Mouse (Mus musculus) small intestine, adult 2 months (tissue): Measurements from ENCODE around the gene Pipox. TPM values are rescaled to one million over a fixed set of nuclear protein-coding genes. Genes with fewer than 3 reads are reported as not detected.

Experiments used
- H3K27ac ChIP-seq: fragments of 200-500 bp; 2 replicates; pipeline ENCODE4 v1.5.1; 2012; ENCODE audit warnings: low read depth, low read length, control low read depth, inconsistent platforms; ENCODE audit not compliant: insufficient read depth
- H3K27me3 ChIP-seq: fragments of 200-500 bp; 2 replicates; pipeline ENCODE4 v1.6.1; 2012; ENCODE audit warnings: mild to moderate bottlenecking, moderate library complexity, low read length, inconsistent platforms; ENCODE audit not compliant: control insufficient read depth, insufficient read depth
- H3K36me3 ChIP-seq: fragments of 200-500 bp; 2 replicates; pipeline ENCODE4 v1.6.1; 2012; ENCODE audit warnings: mild to moderate bottlenecking, low read length, control low read depth, inconsistent platforms; ENCODE audit not compliant: control insufficient read depth, insufficient read depth
- H3K4me1 ChIP-seq: fragments of 200-500 bp; 2 replicates; pipeline ENCODE4 v1.6.1; 2012; ENCODE audit warnings: low read length, inconsistent platforms, mixed read lengths; ENCODE audit not compliant: control insufficient read depth, insufficient read depth, insufficient read length
- H3K4me3 ChIP-seq: fragments of 200-500 bp; 2 replicates; pipeline ENCODE4 v1.5.1; 2012; ENCODE audit warnings: low read depth, mild to moderate bottlenecking, control low read depth, inconsistent platforms, low read length, moderate library complexity
- CTCF ChIP-seq: fragments of 200-500 bp; IDR thresholded peaks from 2 replicates; pipeline ENCODE4 v1.5.1; 2012; ENCODE audit warnings: low read depth, mild to moderate bottlenecking, control low read depth, inconsistent platforms, low read length, moderate library complexity, mixed read lengths; ENCODE audit not compliant: insufficient replicate concordance, insufficient read length; ENCODE audit errors: extremely low read depth
- POLR2A ChIP-seq: fragments of 200-500 bp; IDR thresholded peaks from 2 replicates; pipeline ENCODE4 v1.6.1; 2012; ENCODE audit warnings: low read depth, mild to moderate bottlenecking, control low read depth, inconsistent platforms, low read length, moderate library complexity
- WGBS: fragments of 180-500 bp; shearing (Covaris S2); methylation state at CpG from one replicate; pipeline ENCODE4 v1.1.7; 2018; 5-methylcytosine and 5-hydroxymethylcytosine counted together
- polyA plus RNA-seq: library from polyadenylated mRNA; depleted of rRNA; stranded (reverse); fragments of >200 nt; gene quantifications from 2 replicates; pipeline ENCODE4 v1.2.3, GENCODE M21; 2012

Pipox gene
- polyA plus RNA-seq, 1 experiment, result 13.8 TPM

DNA sequence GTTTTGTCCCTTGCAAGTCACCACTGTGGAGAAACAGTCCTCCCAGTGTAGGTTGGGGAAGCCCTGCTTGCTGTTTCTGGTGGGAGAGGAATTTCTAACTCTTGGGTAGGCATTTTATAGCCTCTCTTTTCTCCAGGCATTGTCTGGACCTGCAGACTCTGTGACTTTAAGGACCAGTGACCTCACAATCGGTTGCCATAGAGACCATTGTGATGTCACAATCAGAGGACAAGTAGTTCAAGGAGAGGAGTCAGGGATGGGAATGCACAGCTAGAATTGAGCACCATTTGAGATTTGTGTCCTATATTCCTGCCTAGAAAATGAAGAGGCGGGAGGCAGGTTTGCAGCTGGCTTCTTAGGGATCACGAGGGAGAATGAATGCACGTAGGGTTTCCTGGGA, 29.4 kb upstream of the Pipox start:
- Histone ChIP-seq H3K4me1 (no peaks in the 10 kb centered on the region), H3K36me3 (no peaks in the 10 kb centered on the region), H3K4me3 (no peak overlapping the region), H3K27ac (no peak overlapping the region), H3K27me3 (0 out of 2 replicates have a peak, but pooled peaks cover 2% of the 10 kb centered on the region)
- 76% methylated on average over 4 of the region's 4 CpGs for WGBS
- no peak for TF ChIP-seq CTCF

DNA sequence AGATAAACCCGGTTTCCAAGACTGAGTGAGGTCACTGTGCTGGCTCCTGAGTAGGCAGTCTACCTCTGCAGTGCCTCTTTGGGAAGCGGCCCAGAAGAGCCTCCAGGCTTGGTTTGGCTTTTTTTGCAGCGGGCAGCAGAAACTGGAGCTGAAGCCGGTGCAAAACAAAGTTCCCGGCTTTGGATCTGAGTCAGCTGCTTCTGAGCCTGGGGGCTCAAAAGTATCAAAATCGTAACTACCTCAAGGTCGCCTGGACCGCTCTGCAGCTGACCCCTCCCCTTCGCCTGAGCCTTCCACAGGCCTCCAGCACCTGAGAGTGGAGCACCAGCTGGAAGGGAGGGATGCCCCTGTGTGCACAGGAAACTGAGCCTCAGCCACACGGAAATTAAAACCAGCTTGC, 23.3 kb upstream of the Pipox start:
- Histone ChIP-seq H3K36me3 (no peaks in the 10 kb centered on the region), H3K27me3 (peaks cover 22% of the 10 kb centered on the region), H3K27ac (no peak overlapping the region), H3K4me1 (no peaks in the 10 kb centered on the region; the same call in 1 of the 2 replicates), H3K4me3 (no peak overlapping the region)
- TF ChIP-seq POLR2A (no peak), CTCF (no peak)
- WGBS, result 45% methylated on average over 10 of the region's 10 CpGs

DNA sequence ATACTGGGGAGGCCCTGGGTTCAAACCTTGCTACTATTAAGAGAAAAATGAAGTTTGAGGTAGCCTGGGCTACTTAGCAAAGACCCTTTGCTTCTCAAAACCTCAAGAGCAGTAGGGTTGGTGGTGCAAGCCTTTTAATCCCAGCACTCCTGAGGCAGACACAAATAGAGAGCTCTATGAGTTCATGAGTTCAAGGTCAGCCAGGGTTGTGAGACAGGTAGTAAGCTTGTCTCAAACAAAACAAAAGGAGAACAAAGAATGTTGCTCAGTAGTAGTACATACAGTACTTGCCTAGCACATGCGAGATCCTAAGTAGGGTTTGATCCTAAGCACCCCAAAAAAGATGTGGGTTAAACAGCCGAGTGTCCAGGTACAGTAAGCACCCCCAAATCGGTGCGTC, 22.8 kb upstream of the Pipox start:
- H3K4me1 ChIP-seq, result no peaks in the 10 kb centered on the region; the same call in 1 of the 2 replicates
- peaks cover 22% of the 10 kb centered on the region for H3K27me3 ChIP-seq
- no peak for TF ChIP-seq CTCF
- TF ChIP-seq POLR2A, result no peak
- no peak overlapping the region for H3K4me3 ChIP-seq
- H3K27ac ChIP-seq, result no peak overlapping the region
- no peaks in the 10 kb centered on the region for H3K36me3 ChIP-seq
- 57% methylated on average over 4 of the region's 4 CpGs for WGBS

DNA sequence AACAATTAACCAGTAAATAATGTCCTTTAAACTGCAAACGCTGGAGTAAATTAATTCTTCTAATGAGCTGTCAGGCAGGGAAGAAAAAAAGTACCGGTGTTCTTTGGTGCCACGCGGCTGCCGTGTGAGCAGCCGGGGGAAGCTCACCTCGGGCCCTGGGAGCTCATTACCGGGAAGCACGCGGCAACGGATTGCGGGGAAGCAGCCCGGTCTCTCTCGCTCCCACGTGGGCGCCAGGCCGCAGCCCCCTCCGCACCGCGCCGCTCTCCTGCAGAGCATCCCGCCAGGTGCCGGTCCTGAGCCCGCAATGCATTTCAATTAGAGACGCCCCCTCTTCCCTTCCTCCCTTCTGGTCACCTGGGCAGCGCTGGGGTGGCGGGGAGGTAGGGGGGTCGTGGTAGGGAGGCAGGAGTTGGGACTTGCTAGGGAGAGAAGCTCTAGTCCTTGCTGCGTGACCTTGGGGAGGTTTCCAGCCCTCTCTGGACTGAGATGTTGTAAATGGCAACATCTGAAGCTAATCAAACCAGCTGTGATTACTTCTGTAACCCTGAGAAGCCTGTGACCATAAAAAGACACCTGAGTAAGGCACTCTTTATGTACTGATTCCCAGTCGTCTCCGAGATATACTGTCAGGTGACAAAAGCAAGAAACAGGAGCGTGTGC, 20.8 kb upstream of the Pipox start:
- Histone ChIP-seq H3K27ac (no peak overlapping the region), H3K27me3 (peaks cover 20% of the 10 kb centered on the region), H3K4me1 (no peaks in the 10 kb centered on the region; the same call in 1 of the 2 replicates), H3K4me3 (no peak overlapping the region), H3K36me3 (no peaks in the 10 kb centered on the region)
- TF ChIP-seq CTCF (no peak), POLR2A (no peak)
- 7% methylated on average over 32 of the region's 32 CpGs for WGBS

DNA sequence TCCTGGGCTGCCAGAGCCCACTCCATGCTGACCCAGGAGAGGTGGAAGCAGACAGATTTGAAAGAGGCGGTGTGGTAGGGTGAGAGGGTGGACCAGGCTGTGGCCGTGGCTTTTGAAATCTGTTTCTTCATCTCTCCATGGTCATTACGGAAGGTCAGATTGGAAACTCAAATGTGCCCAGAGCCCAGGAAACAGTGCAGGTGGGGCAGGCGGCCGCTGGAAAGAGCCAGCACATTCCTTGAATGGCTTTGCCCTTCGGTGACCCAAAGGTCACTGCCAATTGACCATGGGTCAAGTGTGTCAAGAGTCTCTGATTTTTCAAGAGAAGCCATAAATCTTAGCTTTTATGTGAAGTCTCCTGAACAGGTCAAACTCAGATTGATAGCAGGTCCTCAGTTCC, 19.6 kb upstream of the Pipox start:
- TF ChIP-seq CTCF (no peak), POLR2A (no peak)
- Histone ChIP-seq H3K36me3 (no peaks in the 10 kb centered on the region), H3K27me3 (peaks cover 20% of the 10 kb centered on the region), H3K4me1 (no peaks in the 10 kb centered on the region; the same call in 1 of the 2 replicates), H3K27ac (no peak overlapping the region), H3K4me3 (no peak overlapping the region)
- WGBS, result 69% methylated on average over 6 of the region's 6 CpGs

DNA sequence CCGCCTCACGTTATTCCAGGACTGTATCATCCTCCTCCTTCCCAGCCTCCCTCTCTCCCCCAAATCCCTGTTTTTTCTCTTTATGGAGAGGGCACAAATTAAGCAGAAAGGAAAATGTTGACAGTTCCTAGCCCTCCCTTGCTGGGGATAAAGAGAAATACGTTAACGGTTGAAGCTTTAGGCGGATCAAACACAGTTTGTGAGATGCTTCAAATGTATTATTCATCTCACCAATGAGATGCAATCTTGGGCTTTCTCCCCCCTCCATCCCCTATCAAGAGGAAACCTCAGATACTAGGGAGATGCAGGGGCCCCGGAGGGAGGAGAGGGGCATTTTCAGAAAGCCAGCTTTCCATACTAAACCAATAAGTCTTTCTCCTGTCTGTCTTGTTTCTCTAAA, 15.9 kb upstream of the Pipox start:
- 30% methylated on average over 6 of the region's 6 CpGs for WGBS
- H3K36me3 ChIP-seq, result no peaks in the 10 kb centered on the region
- H3K4me3 ChIP-seq, result no peak overlapping the region
- H3K27ac ChIP-seq, result no peak overlapping the region
- H3K4me1 ChIP-seq, result no peaks in the 10 kb centered on the region; the same call in 1 of the 2 replicates
- TF ChIP-seq CTCF (no peak), POLR2A (no peak)
- H3K27me3 ChIP-seq, result peaks cover 8% of the 10 kb centered on the region

DNA sequence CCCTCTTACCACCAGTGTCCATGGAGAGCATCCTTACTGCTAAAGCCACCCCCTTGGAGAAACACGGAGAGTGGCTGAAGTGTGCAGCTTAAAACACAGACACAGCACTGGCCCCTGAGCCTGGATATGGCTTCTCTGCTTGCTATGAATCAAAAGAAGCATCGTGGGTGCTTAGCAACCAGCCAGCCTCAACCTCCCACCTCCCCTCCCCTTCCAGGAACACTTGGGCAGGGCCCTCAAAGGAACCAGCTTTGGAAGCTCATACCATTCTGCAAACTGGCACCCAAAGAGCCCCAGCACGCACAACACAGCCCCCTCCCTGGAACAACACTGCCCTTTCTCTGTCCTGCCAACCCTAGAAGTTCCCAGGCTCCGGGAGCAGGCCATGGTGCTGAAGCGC, 15.5 kb upstream of the Pipox start:
- WGBS, result 30% methylated on average over 5 of the region's 5 CpGs
- Histone ChIP-seq H3K4me3 (no peak overlapping the region), H3K4me1 (no peaks in the 10 kb centered on the region), H3K36me3 (no peaks in the 10 kb centered on the region), H3K27me3 (peaks cover 5% of the 10 kb centered on the region; the same call in 1 of the 2 replicates), H3K27ac (no peak overlapping the region)
- TF ChIP-seq CTCF, result no peak

DNA sequence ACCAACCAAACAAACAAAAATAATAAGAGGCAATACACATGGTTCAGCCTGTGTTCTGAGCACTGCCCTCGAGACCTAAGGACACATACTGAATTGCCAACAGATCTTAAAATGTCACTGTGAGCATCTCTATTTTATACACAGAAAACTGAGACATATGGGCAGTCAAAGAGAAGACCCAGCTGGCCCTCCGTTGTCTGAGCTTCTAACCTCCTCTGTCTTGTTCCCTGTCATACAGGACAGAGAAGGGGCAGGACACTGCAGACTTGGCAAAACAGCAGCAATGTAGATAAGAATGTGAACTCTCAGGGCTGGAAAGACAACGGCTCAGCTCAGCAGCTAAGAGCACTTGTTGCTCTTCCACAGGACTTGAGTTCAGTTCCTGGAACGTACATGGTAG, 14.6 kb upstream of the Pipox start:
- 47% methylated on average over 4 of the region's 4 CpGs for WGBS
- Histone ChIP-seq H3K27ac (no peak overlapping the region), H3K36me3 (no peaks in the 10 kb centered on the region), H3K27me3 (no peaks in the 10 kb centered on the region; the same call in 1 of the 2 replicates), H3K4me1 (no peaks in the 10 kb centered on the region), H3K4me3 (no peak overlapping the region)
- TF ChIP-seq CTCF, result no peak
- TF ChIP-seq POLR2A, result no peak
